Mouse (Mus musculus): Measurements from ENCODE around the gene Tpd52l1. TPM values are rescaled to one million over a fixed set of nuclear protein-coding genes. Genes with fewer than 3 reads are reported as not detected.

The Tpd52l1 gene
- total RNA-seq (2014; rRNA removed), result 24.9 and 34.2 TPM in 2 replicates
- 50.7 and 53.1 TPM in 2 replicates for polyA plus RNA-seq (2015; fragmentation: Nextera tagmentation; extraction: Ambion mirVana)

DNA sequence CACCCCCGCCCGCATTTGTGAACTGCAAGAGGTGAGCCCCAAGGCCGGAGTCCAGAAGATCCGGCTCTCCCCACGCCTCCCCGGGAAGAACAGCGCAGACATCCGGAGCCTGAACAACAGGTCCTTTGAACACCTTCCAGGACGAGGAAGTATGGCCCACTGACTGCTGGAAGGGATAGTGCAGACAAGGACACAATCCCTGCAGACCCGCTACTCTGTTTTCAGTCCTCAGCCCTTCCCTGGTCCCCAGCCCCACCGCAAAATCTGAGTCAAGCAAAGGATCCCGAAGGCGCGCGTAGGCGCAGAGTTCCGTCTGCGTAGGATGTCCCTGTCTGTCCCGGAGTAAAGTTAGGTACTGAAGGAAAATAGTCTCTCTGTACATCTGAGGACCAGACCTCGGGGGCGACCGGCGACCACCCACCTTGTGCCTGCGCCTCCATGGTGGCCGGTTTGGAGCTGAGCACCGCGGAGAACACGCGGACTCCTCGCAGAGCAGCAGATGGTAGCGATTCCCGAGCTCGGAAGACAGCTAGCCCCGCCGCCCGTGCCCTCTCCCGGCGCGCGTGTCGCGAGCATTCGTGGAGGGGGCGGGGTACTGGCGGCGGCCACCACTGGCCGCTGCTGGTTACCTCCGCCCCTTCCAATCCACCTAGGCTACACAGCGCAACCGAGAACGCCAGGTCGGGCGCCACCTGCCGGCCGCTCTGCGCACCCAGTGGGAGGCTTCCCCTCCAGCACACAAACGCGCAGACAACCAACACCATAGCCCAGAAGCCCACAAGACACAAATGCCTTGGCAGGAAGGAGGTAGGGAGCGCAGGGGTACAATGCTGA, at the start of gene Tpd52l1:
TSS of gene Tpd52l1 (minus strand) at position 668 of the 834 bp plus-strand sequence.
- H3K9me3 ChIP-seq (ENCODE audit: low read length), result no peaks in the 10 kb centered on the region
- TF ChIP-seq CTCF (IDR thresholded peaks at IDR 0.05; ENCODE audit: low read depth), result peak; percentile 97
- H3K4me1 ChIP-seq (ENCODE audit: insufficient read depth), result no peaks in the 10 kb centered on the region
- peak within 1 kb of the TSS; percentile 58 for H3K4me3 ChIP-seq (ENCODE audit: low read depth, low read length)
- ATAC-seq (peak; percentile 99), DNase-seq (peak; percentile 88)
- WGBS, result 2% methylated on average over 54 of the region's 59 CpGs
- H3K27me3 ChIP-seq (ENCODE audit: insufficient read depth, low read length), result no peaks in the 10 kb centered on the region
- peak within 1 kb of the TSS; percentile 84 for H3K4me2 ChIP-seq (ENCODE audit: low read depth)
- H3K36me3 ChIP-seq (ENCODE audit: insufficient read depth), result no peaks in the 10 kb centered on the region
- peak within 1 kb of the TSS; percentile 55 for H3K9ac ChIP-seq
- no peak within 1 kb of the TSS for H3K27ac ChIP-seq (ENCODE audit: low read depth, low read length)

DNA sequence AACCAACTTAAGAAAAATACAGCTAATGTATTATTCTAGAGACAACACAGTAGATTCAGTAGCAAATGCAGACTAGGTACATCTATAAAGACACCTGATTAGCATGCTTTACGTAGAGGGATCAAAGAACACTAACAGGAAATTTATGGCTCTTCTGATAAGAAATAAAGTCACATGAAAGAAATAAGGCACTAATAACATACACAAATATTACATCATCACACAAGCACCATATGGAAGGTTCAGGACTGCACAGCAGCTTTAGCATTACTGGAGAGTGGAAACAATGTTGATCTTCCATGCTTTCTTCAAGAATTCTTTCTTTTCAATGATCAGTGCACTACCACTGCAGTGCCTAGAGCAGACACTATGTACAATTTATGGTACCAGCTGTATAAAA, 48.5 kb upstream of the Tpd52l1 start:
- H3K27ac ChIP-seq (ENCODE audit: low read depth, low read length), result no peak overlapping the region
- H3K4me3 ChIP-seq (ENCODE audit: low read depth, low read length), result no peak overlapping the region
- no peak for ATAC-seq
- no peak overlapping the region for H3K9ac ChIP-seq
- H3K27me3 ChIP-seq (ENCODE audit: insufficient read depth, low read length), result no peaks in the 10 kb centered on the region
- no peak for TF ChIP-seq CTCF (IDR thresholded peaks at IDR 0.05; ENCODE audit: low read depth)
- no peaks in the 10 kb centered on the region for H3K4me1 ChIP-seq (ENCODE audit: insufficient read depth)
- DNase-seq, result no peak
- H3K9me3 ChIP-seq (ENCODE audit: low read length), result no peaks in the 10 kb centered on the region
- WGBS, result 98% methylated on average over 1 of the region's 1 CpGs
- H3K36me3 ChIP-seq (ENCODE audit: insufficient read depth), result peaks cover 4% of the 10 kb centered on the region; the same call in 1 of the 2 replicates
- H3K4me2 ChIP-seq (ENCODE audit: low read depth), result no peak overlapping the region

DNA sequence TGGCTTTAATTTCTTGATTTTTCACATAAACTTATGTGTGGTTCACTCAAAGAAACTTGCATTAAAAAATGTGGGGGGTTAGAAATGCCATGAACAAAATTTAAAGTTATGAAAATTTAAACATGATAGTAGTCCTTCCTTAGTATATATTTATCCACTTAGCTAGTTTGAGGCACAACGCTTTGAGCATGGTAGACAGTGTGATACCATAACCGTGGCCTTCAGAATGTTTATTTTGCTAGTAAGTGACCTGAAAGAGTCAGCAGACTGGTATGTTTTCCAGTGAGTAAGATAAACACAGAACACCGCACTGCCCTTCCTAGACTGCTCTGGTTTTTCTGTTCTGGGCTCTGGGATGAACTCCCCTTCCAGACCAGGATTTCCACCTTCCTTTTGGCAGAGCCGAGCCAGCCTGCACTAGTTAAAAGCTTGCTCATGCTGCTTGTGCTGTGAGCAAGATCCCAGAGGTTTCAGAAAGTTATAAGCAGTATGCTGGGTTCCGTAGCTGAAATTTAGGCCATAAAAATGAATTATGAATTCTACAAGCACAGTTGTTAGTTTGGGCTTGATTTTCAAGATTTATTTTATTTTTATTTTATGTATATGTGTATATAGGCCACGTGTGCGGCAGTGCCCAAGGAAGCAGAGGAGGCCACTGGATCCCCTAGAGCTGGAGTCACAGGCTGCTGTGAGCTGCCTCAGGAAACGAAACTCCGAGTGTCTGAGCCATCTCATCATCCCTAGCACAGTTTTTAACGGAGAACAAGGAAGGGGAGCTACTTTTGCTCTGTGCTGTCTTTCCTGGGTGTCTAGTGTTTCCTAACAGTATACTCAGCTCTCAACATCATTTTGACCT, 21.5 kb upstream of the Tpd52l1 start:
- 82% methylated on average over 10 of the region's 10 CpGs for WGBS
- no peak for TF ChIP-seq CTCF (IDR thresholded peaks at IDR 0.05; ENCODE audit: low read depth)
- Histone ChIP-seq H3K9me3 (ENCODE audit: low read length) (no peaks in the 10 kb centered on the region), H3K9ac (no peak overlapping the region), H3K4me3 (ENCODE audit: low read depth, low read length) (no peak overlapping the region), H3K4me2 (ENCODE audit: low read depth) (no peak overlapping the region), H3K27ac (ENCODE audit: low read depth, low read length) (no peak overlapping the region), H3K36me3 (ENCODE audit: insufficient read depth) (no peaks in the 10 kb centered on the region), H3K27me3 (ENCODE audit: insufficient read depth, low read length) (no peaks in the 10 kb centered on the region), H3K4me1 (ENCODE audit: insufficient read depth) (no peaks in the 10 kb centered on the region)
- ATAC-seq, result no peak
- no peak for DNase-seq

DNA sequence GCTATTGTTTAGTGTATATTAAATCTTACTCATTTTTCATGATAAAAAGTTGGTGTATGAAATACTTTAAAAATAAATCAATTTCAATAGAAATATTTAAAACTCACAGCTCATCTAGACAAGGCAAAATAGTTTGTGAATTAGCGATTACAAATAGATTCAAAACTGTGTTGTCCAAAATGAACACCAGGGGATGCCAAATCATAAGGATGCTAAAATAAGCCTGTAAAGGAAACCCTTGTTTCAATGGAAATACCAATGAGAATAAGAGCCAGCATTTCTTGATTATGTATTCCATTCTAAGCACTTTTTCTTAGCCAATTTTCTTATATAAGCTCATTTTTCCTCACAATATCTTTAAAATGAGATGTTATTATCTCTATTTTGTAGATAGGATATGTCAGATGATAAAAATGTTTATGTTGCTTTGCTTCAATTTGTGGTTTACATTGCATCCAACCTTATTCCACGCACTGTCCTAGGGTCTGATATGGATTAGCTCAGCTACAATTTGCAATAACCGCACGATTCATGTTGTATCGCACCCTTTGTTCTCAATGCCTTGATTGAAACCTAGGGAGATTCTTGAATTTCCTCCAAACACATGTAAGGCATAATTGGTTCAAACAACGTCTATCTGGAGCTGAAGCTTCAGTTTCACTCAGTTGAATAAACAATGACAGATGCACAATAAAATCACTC, 20.2 kb upstream of the Tpd52l1 start:
- no peak overlapping the region for H3K4me2 ChIP-seq (ENCODE audit: low read depth)
- H3K4me3 ChIP-seq (ENCODE audit: low read depth, low read length), result no peak overlapping the region
- no peaks in the 10 kb centered on the region for H3K4me1 ChIP-seq (ENCODE audit: insufficient read depth)
- peak; percentile 83 for TF ChIP-seq CTCF (IDR thresholded peaks at IDR 0.05; ENCODE audit: low read depth)
- DNase-seq, result peak; percentile 76
- H3K36me3 ChIP-seq (ENCODE audit: insufficient read depth), result no peaks in the 10 kb centered on the region
- no peak overlapping the region for H3K9ac ChIP-seq
- no peaks in the 10 kb centered on the region for H3K27me3 ChIP-seq (ENCODE audit: insufficient read depth, low read length)
- ATAC-seq, result peak; percentile 82
- H3K27ac ChIP-seq (ENCODE audit: low read depth, low read length), result no peak overlapping the region
- 54% methylated on average over 6 of the region's 6 CpGs for WGBS
- no peaks in the 10 kb centered on the region for H3K9me3 ChIP-seq (ENCODE audit: low read length)

DNA sequence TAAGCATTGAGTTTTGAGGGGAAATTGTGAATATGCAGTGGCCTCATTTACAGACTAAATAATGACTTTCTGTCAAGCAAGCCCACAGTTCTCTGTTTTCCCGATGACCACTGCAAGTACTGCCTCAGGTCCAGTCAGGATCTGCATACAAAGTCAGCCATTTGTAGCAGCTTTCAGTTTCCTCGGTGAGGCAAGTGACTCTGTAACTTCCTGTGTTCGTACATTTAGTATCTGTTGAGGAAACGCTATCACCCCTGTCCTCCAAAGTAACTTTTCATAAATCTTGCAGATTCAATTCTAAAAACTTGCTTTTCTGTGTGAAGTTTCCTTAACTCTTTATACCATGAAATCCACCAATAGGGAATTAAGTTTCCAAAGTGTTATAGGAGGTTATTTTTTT, 19.7 kb upstream of the Tpd52l1 start:
- Histone ChIP-seq H3K9ac (no peak overlapping the region), H3K4me1 (ENCODE audit: insufficient read depth) (no peaks in the 10 kb centered on the region), H3K4me2 (ENCODE audit: low read depth) (no peak overlapping the region), H3K27ac (ENCODE audit: low read depth, low read length) (no peak overlapping the region), H3K36me3 (ENCODE audit: insufficient read depth) (no peaks in the 10 kb centered on the region), H3K4me3 (ENCODE audit: low read depth, low read length) (no peak overlapping the region), H3K9me3 (ENCODE audit: low read length) (no peaks in the 10 kb centered on the region), H3K27me3 (ENCODE audit: insufficient read depth, low read length) (no peaks in the 10 kb centered on the region)
- no peak for TF ChIP-seq CTCF (IDR thresholded peaks at IDR 0.05; ENCODE audit: low read depth)
- no peak for DNase-seq
- 88% methylated on average over 4 of the region's 4 CpGs for WGBS
- no peak for ATAC-seq

DNA sequence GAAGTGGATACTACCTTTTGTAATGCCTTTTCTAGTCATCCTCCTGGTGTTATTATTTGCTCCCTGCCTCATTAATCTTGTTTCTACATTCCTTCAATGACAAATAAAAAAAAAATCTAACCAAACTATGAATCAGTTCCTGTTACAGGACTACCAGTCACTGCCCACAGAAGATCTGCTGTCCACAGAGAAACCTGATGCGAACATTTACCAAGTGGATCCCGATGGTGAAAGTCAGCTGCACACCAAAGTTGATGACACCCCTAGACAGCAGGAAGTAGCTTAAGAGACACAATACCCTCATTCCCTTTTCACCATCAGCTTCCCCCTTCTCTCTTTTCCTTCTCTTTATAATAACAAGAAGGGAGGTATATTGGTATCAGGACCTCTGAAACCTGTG, 17.3 kb upstream of the Tpd52l1 start:
- DNase-seq (no peak), ATAC-seq (no peak)
- H3K36me3 ChIP-seq (ENCODE audit: insufficient read depth), result no peaks in the 10 kb centered on the region
- H3K4me2 ChIP-seq (ENCODE audit: low read depth), result no peak overlapping the region
- no peak overlapping the region for H3K9ac ChIP-seq
- no peaks in the 10 kb centered on the region for H3K9me3 ChIP-seq (ENCODE audit: low read length)
- no peaks in the 10 kb centered on the region for H3K27me3 ChIP-seq (ENCODE audit: insufficient read depth, low read length)
- TF ChIP-seq CTCF (IDR thresholded peaks at IDR 0.05; ENCODE audit: low read depth), result no peak
- WGBS, result 97% methylated on average over 2 of the region's 2 CpGs
- no peaks in the 10 kb centered on the region for H3K4me1 ChIP-seq (ENCODE audit: insufficient read depth)
- H3K27ac ChIP-seq (ENCODE audit: low read depth, low read length), result no peak overlapping the region
- H3K4me3 ChIP-seq (ENCODE audit: low read depth, low read length), result no peak overlapping the region

All from forebrain, postnatal 0 days (tissue).